Mouse (Mus musculus): ENCODE measurements around the gene Arhgap18. TPM values are rescaled to one million over a fixed set of nuclear protein-coding genes. Genes with fewer than 3 reads are reported as not detected.

Gene Arhgap18
- polyA plus RNA-seq, 1 experiment from 2014 or later, result 19.6 TPM

DNA sequence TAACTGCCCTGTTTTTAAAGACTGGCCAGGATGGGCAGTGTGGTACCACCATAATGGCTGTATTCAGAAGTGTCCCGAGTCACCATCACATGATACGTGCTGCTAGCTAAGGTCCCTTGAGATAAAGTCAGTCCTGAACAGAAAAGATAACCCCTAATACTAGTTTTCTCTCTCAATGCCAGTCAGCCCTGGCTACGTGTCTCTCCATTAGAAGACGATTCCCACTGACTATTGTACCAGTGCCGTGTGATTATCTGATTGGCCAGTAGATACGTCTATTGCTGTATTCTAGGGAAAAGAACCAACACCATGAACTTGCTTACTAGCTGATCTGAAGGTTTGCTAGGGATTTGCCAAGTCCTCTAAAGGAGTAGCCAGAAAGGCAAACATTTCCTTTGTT lies 785 bp downstream of the Arhgap18 start:
- 93% methylated on average over 6 of the region's 6 CpGs for WGBS
- no peak overlapping the region for H3K9ac ChIP-seq (ENCODE audit: low read length)
- no peaks in the 10 kb centered on the region for H3K27me3 ChIP-seq (ENCODE audit: control insufficient read depth, insufficient read depth, low read length)
- no peak overlapping the region for H3K4me3 ChIP-seq (ENCODE audit: low read depth, low read length)
- no peaks in the 10 kb centered on the region for H3K9me3 ChIP-seq (ENCODE audit: control insufficient read depth, low read length)
- H3K4me2 ChIP-seq (ENCODE audit: low read depth, severe bottlenecking), result no peak overlapping the region
- no peak for ATAC-seq (ENCODE audit: insufficient number of reproducible peaks, low FRiP score, low TSS enrichment, low read depth)
- DNase-seq (ENCODE audit: low spot score), result no peak
- no peaks in the 10 kb centered on the region for H3K4me1 ChIP-seq (ENCODE audit: control insufficient read depth, insufficient read depth, low read length)
- no peaks in the 10 kb centered on the region for H3K36me3 ChIP-seq (ENCODE audit: control insufficient read depth, insufficient read depth, low read length)
- no peak overlapping the region for H3K27ac ChIP-seq (replicated peaks; ENCODE audit: low read depth, low read length)

DNA sequence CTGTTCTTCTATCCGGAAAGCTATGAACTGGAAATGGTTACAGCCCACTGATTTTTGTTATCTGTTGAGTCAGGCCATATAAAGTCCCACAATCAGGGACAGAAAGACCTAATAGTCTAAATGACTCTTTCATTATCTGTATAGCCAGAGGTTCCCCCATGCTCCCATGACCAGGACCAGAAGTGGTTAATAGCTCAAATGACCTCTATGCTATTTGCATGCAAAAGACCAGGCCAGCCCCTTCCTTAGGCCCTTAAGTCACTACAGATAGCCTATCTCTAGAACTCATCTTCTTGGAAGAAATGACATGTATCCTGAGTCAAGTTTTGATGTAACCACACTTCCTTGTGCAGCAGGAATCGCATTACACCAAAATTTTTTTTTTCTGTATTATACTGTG lies 4.0 kb downstream of the Arhgap18 start:
- Histone ChIP-seq H3K27ac (replicated peaks; ENCODE audit: low read depth, low read length) (no peak overlapping the region), H3K36me3 (ENCODE audit: control insufficient read depth, insufficient read depth, low read length) (no peaks in the 10 kb centered on the region), H3K4me1 (ENCODE audit: control insufficient read depth, insufficient read depth, low read length) (0 out of 2 replicates have a peak, but pooled peaks cover 3% of the 10 kb centered on the region), H3K27me3 (ENCODE audit: control insufficient read depth, insufficient read depth, low read length) (no peaks in the 10 kb centered on the region), H3K9ac (ENCODE audit: low read length) (no peak overlapping the region), H3K9me3 (ENCODE audit: control insufficient read depth, low read length) (no peaks in the 10 kb centered on the region), H3K4me2 (ENCODE audit: low read depth, severe bottlenecking) (no peak overlapping the region), H3K4me3 (ENCODE audit: low read depth, low read length) (no peak overlapping the region)
- no peak for ATAC-seq (ENCODE audit: insufficient number of reproducible peaks, low FRiP score, low TSS enrichment, low read depth)
- WGBS, result 96% methylated on average over 2 of the region's 2 CpGs
- no peak for DNase-seq (ENCODE audit: low spot score)

DNA sequence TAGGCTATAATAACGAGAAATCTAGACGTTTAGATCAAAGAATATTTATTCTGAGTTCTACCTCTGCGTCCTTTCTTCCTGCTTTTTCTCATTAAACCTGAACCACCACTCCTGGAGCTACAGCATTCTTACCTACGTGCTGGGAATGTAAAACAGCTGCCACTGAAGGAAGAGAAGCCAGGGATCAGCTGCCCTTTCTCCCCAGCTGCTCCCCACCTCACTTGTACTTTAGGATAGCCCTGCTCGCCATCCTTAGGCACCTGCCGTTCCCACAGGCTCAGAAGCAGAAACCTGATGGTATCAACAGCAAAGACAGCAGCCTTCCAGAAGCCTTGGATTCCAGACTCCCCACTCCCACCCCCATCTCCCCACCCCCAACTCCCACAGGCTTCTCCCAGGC lies 6.2 kb downstream of the Arhgap18 start:
- Histone ChIP-seq H3K36me3 (ENCODE audit: control insufficient read depth, insufficient read depth, low read length) (no peaks in the 10 kb centered on the region), H3K4me2 (ENCODE audit: low read depth, severe bottlenecking) (no peak overlapping the region), H3K4me1 (ENCODE audit: control insufficient read depth, insufficient read depth, low read length) (0 out of 2 replicates have a peak, but pooled peaks cover 3% of the 10 kb centered on the region), H3K4me3 (ENCODE audit: low read depth, low read length) (no peak overlapping the region), H3K27me3 (ENCODE audit: control insufficient read depth, insufficient read depth, low read length) (no peaks in the 10 kb centered on the region), H3K27ac (replicated peaks; ENCODE audit: low read depth, low read length) (no peak overlapping the region), H3K9me3 (ENCODE audit: control insufficient read depth, low read length) (no peaks in the 10 kb centered on the region), H3K9ac (ENCODE audit: low read length) (no peak overlapping the region)
- no peak for ATAC-seq (ENCODE audit: insufficient number of reproducible peaks, low FRiP score, low TSS enrichment, low read depth)
- 33% methylated on average over 6 of the region's 6 CpGs for WGBS
- DNase-seq (ENCODE audit: low spot score), result no peak

DNA sequence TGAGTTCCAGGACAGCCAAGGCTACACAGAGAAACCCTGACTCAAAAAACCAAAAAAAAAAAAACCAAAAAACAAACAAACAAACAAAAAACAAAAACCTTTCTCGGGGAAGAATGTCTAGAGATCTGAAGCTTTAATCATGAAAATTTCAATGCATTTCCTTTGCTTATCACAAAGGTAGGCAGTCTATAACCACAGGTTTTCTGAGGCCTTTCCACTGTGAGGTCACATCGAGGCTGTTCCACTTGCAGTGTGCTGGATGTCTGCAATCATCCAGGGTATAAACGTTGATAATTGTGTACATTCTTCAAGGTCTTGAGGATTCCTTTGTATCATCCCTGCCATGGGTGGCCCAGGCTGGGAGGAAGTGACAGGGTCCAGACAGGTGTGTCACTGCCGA lies 7.9 kb downstream of the Arhgap18 start:
- Histone ChIP-seq H3K36me3 (ENCODE audit: control insufficient read depth, insufficient read depth, low read length) (no peaks in the 10 kb centered on the region), H3K4me1 (ENCODE audit: control insufficient read depth, insufficient read depth, low read length) (0 out of 2 replicates have a peak, but pooled peaks cover 3% of the 10 kb centered on the region), H3K4me3 (ENCODE audit: low read depth, low read length) (no peak overlapping the region), H3K9me3 (ENCODE audit: control insufficient read depth, low read length) (no peaks in the 10 kb centered on the region), H3K27me3 (ENCODE audit: control insufficient read depth, insufficient read depth, low read length) (no peaks in the 10 kb centered on the region), H3K4me2 (ENCODE audit: low read depth, severe bottlenecking) (no peak overlapping the region), H3K9ac (ENCODE audit: low read length) (no peak overlapping the region), H3K27ac (replicated peaks; ENCODE audit: low read depth, low read length) (no peak overlapping the region)
- ATAC-seq (ENCODE audit: insufficient number of reproducible peaks, low FRiP score, low TSS enrichment, low read depth), result no peak
- 91% methylated on average over 4 of the region's 4 CpGs for WGBS
- DNase-seq (ENCODE audit: low spot score), result no peak

DNA sequence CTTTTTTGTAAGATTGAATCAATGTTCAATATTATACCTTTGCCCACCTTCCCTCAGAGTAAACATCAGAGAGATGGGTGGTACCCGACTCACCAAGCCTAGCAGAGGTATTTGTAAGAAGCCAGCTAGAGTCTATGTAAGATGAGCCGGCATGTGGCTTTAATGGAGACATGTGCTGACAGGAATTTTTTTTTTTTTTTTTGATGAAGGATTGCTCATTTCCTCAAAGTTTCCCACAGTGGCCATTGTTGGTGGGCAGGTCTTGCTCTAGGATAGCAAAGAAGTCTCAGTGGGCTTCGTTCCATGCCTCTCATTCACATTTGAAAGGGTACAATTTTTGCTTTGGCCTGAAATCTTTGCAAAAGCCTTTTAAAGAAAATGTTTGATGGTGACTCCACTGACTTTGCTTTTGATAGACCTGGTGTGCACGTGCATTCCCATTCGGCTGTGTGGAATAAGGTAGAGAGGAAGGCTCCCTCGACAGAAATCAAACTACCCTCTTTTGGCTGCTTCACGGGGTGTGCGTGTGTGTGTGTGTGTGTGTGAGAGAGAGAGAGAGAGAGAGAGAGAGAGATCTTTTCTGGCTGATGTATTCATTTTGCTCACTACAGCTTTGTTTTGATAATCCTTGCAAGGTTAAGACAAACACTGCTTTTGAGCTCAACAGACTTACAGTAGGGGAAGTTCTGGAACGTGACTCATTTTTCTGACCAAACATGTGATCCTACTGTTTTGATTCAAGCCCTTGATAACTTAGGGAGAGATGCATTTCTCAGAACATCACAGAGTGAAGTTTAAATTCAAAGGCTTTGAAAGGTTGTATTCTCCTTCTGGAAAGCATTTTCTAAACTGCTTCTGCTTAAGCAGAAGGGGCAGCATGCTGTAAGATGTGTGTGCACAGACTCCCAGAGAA lies 9.0 kb downstream of the Arhgap18 start:
- Histone ChIP-seq H3K9me3 (ENCODE audit: control insufficient read depth, low read length) (no peaks in the 10 kb centered on the region), H3K4me2 (ENCODE audit: low read depth, severe bottlenecking) (no peak overlapping the region), H3K4me1 (ENCODE audit: control insufficient read depth, insufficient read depth, low read length) (0 out of 2 replicates have a peak, but pooled peaks cover 3% of the 10 kb centered on the region), H3K27me3 (ENCODE audit: control insufficient read depth, insufficient read depth, low read length) (no peaks in the 10 kb centered on the region), H3K27ac (replicated peaks; ENCODE audit: low read depth, low read length) (no peak overlapping the region), H3K9ac (ENCODE audit: low read length) (no peak overlapping the region), H3K4me3 (ENCODE audit: low read depth, low read length) (no peak overlapping the region), H3K36me3 (ENCODE audit: control insufficient read depth, insufficient read depth, low read length) (no peaks in the 10 kb centered on the region)
- WGBS, result 78% methylated on average over 9 of the region's 9 CpGs
- DNase-seq (ENCODE audit: low spot score) (no peak), ATAC-seq (ENCODE audit: insufficient number of reproducible peaks, low FRiP score, low TSS enrichment, low read depth) (no peak)

DNA sequence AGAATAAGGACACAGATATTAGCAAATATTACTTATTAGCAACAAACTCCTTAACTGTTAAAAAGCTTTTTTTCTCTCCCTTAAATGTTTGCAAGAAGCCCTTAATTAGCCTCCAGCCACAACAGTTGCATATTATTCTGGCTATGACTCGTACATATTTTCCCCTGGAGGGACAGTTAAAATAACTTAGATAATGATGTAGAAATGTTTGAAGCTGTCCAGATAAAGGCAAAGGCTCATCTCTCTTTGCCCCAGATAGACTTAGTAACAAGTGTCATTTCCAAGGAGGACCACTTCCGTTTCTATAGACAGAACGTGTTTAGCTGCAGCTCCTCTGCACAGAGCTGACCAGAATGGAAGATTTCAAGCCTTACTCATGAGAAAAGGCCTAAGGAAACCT lies 14.0 kb downstream of the Arhgap18 start:
- no peak overlapping the region for H3K9ac ChIP-seq (ENCODE audit: low read length)
- H3K36me3 ChIP-seq (ENCODE audit: control insufficient read depth, insufficient read depth, low read length), result no peaks in the 10 kb centered on the region
- no peak overlapping the region for H3K4me3 ChIP-seq (ENCODE audit: low read depth, low read length)
- no peaks in the 10 kb centered on the region for H3K4me1 ChIP-seq (ENCODE audit: control insufficient read depth, insufficient read depth, low read length)
- WGBS, result 83% methylated on average over 3 of the region's 3 CpGs
- DNase-seq (ENCODE audit: low spot score) (no peak), ATAC-seq (ENCODE audit: insufficient number of reproducible peaks, low FRiP score, low TSS enrichment, low read depth) (no peak)
- H3K27ac ChIP-seq (replicated peaks; ENCODE audit: low read depth, low read length), result no peak overlapping the region
- no peaks in the 10 kb centered on the region for H3K9me3 ChIP-seq (ENCODE audit: control insufficient read depth, low read length)
- H3K4me2 ChIP-seq (ENCODE audit: low read depth, severe bottlenecking), result no peak overlapping the region
- no peaks in the 10 kb centered on the region for H3K27me3 ChIP-seq (ENCODE audit: control insufficient read depth, insufficient read depth, low read length)

DNA sequence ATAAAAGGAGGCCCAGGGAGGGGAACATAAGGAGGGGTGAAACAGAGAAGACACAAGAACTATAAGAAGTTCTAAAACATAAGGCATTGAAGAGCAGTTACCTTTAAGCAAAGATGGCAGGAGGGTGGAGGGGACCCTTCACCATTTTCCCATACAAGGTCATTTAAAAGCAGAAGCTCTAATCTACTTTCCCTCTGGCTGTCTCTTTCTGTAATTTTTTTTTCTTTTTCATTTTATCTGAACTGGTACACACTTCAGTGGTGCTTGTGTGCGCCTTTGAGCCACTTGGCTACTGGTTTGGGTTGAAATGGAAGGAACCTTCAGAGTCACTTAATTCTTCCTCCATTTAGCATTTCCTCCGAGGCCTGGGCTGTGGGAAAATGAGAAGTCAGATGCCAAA lies 15.7 kb downstream of the Arhgap18 start:
- Histone ChIP-seq H3K4me1 (ENCODE audit: control insufficient read depth, insufficient read depth, low read length) (peaks cover 2% of the 10 kb centered on the region; the same call in 1 of the 2 replicates), H3K4me3 (ENCODE audit: low read depth, low read length) (no peak overlapping the region), H3K9ac (ENCODE audit: low read length) (no peak overlapping the region), H3K4me2 (ENCODE audit: low read depth, severe bottlenecking) (no peak overlapping the region), H3K27ac (replicated peaks; ENCODE audit: low read depth, low read length) (no peak overlapping the region), H3K9me3 (ENCODE audit: control insufficient read depth, low read length) (no peaks in the 10 kb centered on the region), H3K36me3 (ENCODE audit: control insufficient read depth, insufficient read depth, low read length) (no peaks in the 10 kb centered on the region), H3K27me3 (ENCODE audit: control insufficient read depth, insufficient read depth, low read length) (no peaks in the 10 kb centered on the region)
- DNase-seq (ENCODE audit: low spot score) (no peak), ATAC-seq (ENCODE audit: insufficient number of reproducible peaks, low FRiP score, low TSS enrichment, low read depth) (no peak)
- 81% methylated on average over 2 of the region's 2 CpGs for WGBS

DNA sequence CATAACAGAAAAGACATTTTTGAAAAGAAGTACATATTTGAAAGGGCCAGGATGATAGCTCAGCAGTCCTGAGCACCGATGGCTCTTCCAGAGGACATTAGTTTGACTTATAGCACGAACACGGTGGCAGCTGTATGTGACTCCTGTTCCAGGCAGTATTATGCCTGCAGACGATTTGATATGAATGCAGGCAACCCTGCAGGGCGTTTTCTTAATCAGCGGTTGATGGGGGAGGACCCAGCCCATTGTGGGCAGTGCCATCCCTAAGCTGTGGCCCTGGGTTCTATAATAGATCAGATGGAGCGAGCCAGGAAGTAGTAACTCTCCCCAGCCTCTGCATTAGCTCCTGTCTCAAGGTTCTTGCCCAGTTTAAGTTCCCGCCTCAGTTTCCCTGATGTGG lies 16.8 kb downstream of the Arhgap18 start:
- H3K4me3 ChIP-seq (ENCODE audit: low read depth, low read length), result no peak overlapping the region
- H3K9ac ChIP-seq (ENCODE audit: low read length), result no peak overlapping the region
- DNase-seq (ENCODE audit: low spot score), result no peak
- H3K36me3 ChIP-seq (ENCODE audit: control insufficient read depth, insufficient read depth, low read length), result no peaks in the 10 kb centered on the region
- no peaks in the 10 kb centered on the region for H3K27me3 ChIP-seq (ENCODE audit: control insufficient read depth, insufficient read depth, low read length)
- no peak for ATAC-seq (ENCODE audit: insufficient number of reproducible peaks, low FRiP score, low TSS enrichment, low read depth)
- 84% methylated on average over 8 of the region's 8 CpGs for WGBS
- H3K9me3 ChIP-seq (ENCODE audit: control insufficient read depth, low read length), result no peaks in the 10 kb centered on the region
- H3K4me1 ChIP-seq (ENCODE audit: control insufficient read depth, insufficient read depth, low read length), result peaks cover 2% of the 10 kb centered on the region; the same call in 1 of the 2 replicates
- no peak overlapping the region for H3K27ac ChIP-seq (replicated peaks; ENCODE audit: low read depth, low read length)
- H3K4me2 ChIP-seq (ENCODE audit: low read depth, severe bottlenecking), result no peak overlapping the region
